Mouse (Mus musculus): ENCODE data around the gene Osbpl9. TPM values are rescaled to one million over a fixed set of nuclear protein-coding genes. Genes with fewer than 3 reads are reported as not detected.

Osbpl9 gene
- polyA plus RNA-seq, 1 experiment from 2014 or later: 65.8 TPM

DNA sequence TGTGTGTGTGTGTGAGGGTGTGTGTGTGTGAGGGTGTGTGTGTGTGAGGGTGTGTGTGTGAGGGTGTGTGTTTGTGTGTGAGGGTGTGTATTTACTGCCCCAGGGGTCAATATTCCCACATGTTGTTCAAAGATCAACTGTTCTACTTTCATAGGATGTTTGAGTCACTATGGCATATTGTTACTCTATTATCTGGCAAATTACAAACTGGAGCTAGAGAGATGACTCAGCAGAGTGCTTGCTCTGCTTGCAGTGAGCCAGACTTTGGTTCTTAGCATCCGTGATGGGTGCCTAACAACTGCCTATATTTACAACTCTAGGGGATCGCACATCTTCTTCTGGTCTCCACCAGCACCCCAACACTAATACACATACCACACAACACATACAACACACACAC, 172.2 kb downstream of the Osbpl9 start:
- Histone ChIP-seq H3K27ac (ENCODE audit: low read length) (no peak overlapping the region), H3K9me3 (replicated peaks; ENCODE audit: control insufficient read depth, low read length) (no peaks in the 10 kb centered on the region), H3K4me3 (replicated peaks; ENCODE audit: low read length) (no peak overlapping the region), H3K27me3 (ENCODE audit: control insufficient read depth, insufficient read depth, low read length) (no peaks in the 10 kb centered on the region), H3K9ac (ENCODE audit: low read length) (no peak overlapping the region), H3K4me1 (ENCODE audit: control insufficient read depth, insufficient read depth, low read length) (no peaks in the 10 kb centered on the region), H3K4me2 (ENCODE audit: low read depth, low read length) (no peak overlapping the region), H3K36me3 (ENCODE audit: control insufficient read depth, insufficient read depth, low read length) (peaks cover 13% of the 10 kb centered on the region)
- ATAC-seq (ENCODE audit: insufficient read depth, low FRiP score): no peak
- 86% methylated on average over 2 of the region's 2 CpGs for WGBS

DNA sequence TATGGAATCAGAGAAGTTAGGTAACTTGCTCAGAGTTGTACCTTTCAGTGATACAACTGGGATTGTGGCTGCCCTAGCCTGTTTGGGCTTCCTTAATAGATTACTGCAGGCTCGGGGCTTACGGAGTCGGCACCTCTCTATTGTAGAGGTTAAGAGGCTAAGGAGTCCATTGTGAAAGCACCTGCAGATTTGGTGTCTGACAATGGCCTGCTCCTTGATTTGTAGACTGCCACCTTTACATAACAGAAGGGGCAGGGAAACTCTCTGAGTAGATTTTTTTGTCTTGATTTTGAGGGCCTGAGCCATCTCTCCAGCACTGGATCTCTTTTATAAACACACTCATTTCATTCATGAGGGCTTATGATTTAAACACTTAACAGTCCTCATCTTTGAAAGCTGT, 175.5 kb downstream of the Osbpl9 start:
- Histone ChIP-seq H3K27ac (ENCODE audit: low read length) (no peak overlapping the region), H3K9me3 (replicated peaks; ENCODE audit: control insufficient read depth, low read length) (no peaks in the 10 kb centered on the region), H3K9ac (ENCODE audit: low read length) (no peak overlapping the region), H3K4me2 (ENCODE audit: low read depth, low read length) (no peak overlapping the region), H3K4me3 (replicated peaks; ENCODE audit: low read length) (no peak overlapping the region), H3K36me3 (ENCODE audit: control insufficient read depth, insufficient read depth, low read length) (peaks cover 9% of the 10 kb centered on the region), H3K27me3 (ENCODE audit: control insufficient read depth, insufficient read depth, low read length) (no peaks in the 10 kb centered on the region), H3K4me1 (ENCODE audit: control insufficient read depth, insufficient read depth, low read length) (no peaks in the 10 kb centered on the region)
- ATAC-seq (ENCODE audit: insufficient read depth, low FRiP score): no peak
- WGBS: 70% methylated on average over 3 of the region's 3 CpGs

DNA sequence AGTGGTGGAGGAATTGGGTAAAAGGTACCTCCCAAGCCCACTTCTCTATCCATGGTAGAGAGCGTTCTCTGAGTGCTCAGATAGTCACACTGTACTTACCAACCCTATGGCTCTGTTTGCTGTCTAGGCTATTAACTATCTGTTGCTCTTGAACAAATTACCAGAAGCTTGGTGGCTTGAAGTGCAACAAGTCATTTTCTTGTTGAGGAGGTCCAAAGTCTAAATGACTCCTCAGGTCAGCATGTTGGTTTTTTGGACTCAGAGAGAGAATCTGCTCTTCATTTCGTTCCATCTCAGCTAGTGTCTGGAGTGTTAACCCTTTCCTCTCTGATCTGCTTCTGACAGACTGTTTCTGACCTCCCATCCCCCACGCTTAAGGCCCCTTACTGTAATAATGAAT, 177.0 kb downstream of the Osbpl9 start:
- H3K27me3 ChIP-seq (ENCODE audit: control insufficient read depth, insufficient read depth, low read length): no peaks in the 10 kb centered on the region
- H3K4me3 ChIP-seq (replicated peaks; ENCODE audit: low read length): no peak overlapping the region
- no peak overlapping the region for H3K4me2 ChIP-seq (ENCODE audit: low read depth, low read length)
- no peak for ATAC-seq (ENCODE audit: insufficient read depth, low FRiP score)
- H3K4me1 ChIP-seq (ENCODE audit: control insufficient read depth, insufficient read depth, low read length): no peaks in the 10 kb centered on the region
- H3K36me3 ChIP-seq (ENCODE audit: control insufficient read depth, insufficient read depth, low read length): peaks cover 9% of the 10 kb centered on the region
- WGBS: 67% methylated on average over 3 of the region's 3 CpGs
- H3K27ac ChIP-seq (ENCODE audit: low read length): no peak overlapping the region
- no peaks in the 10 kb centered on the region for H3K9me3 ChIP-seq (replicated peaks; ENCODE audit: control insufficient read depth, low read length)
- no peak overlapping the region for H3K9ac ChIP-seq (ENCODE audit: low read length)

DNA sequence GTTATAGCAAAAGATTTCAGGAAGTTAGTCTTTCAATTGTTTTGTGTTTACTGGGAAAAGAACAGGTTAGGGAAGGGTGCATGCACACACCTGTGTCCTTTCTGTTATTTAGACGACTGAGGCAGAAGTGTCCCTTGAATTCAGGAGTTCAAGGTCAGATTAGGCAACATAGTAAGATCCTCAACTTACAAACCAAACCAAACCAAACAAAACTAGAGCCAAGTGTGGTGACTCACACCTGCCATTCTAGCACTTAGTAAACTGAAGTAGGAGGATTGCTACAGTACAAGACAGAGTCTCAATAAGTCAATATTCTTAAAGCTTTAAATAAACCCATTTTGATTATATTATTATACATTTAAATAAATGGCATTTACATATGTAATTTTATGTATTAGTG, 180.1 kb downstream of the Osbpl9 start:
- 49% methylated on average over 1 of the region's 1 CpGs for WGBS
- ATAC-seq (ENCODE audit: insufficient read depth, low FRiP score): no peak
- Histone ChIP-seq H3K9me3 (replicated peaks; ENCODE audit: control insufficient read depth, low read length) (no peaks in the 10 kb centered on the region), H3K4me2 (ENCODE audit: low read depth, low read length) (no peak overlapping the region), H3K9ac (ENCODE audit: low read length) (no peak overlapping the region), H3K4me3 (replicated peaks; ENCODE audit: low read length) (no peak overlapping the region), H3K27me3 (ENCODE audit: control insufficient read depth, insufficient read depth, low read length) (no peaks in the 10 kb centered on the region), H3K27ac (ENCODE audit: low read length) (no peak overlapping the region), H3K4me1 (ENCODE audit: control insufficient read depth, insufficient read depth, low read length) (no peaks in the 10 kb centered on the region), H3K36me3 (ENCODE audit: control insufficient read depth, insufficient read depth, low read length) (peaks cover 3% of the 10 kb centered on the region; the same call in 1 of the 2 replicates)

DNA sequence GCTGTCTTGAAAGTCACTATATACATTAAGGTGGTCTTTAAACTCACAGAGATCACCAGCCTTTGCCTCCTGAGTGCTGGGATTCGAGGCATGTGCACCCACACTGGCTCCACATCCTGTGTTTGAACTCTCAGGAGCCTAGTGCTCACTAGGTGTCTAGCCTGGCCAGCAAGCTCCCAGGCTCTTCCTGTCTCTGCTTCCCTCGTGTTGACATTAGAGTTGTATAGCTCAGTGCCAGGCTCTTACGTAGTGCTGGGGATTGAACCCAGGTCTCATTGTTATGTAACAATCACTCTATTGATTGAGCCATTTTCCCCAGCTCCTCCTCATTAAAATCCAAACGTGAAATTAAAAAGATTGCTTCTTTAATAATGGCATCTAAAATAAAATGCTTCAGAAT, 182.8 kb downstream of the Osbpl9 start:
- Histone ChIP-seq H3K4me3 (replicated peaks; ENCODE audit: low read length) (no peak overlapping the region), H3K4me1 (ENCODE audit: control insufficient read depth, insufficient read depth, low read length) (no peaks in the 10 kb centered on the region), H3K27me3 (ENCODE audit: control insufficient read depth, insufficient read depth, low read length) (no peaks in the 10 kb centered on the region), H3K4me2 (ENCODE audit: low read depth, low read length) (no peak overlapping the region), H3K36me3 (ENCODE audit: control insufficient read depth, insufficient read depth, low read length) (no peaks in the 10 kb centered on the region), H3K27ac (ENCODE audit: low read length) (no peak overlapping the region), H3K9ac (ENCODE audit: low read length) (no peak overlapping the region), H3K9me3 (replicated peaks; ENCODE audit: control insufficient read depth, low read length) (no peaks in the 10 kb centered on the region)
- ATAC-seq (ENCODE audit: insufficient read depth, low FRiP score): no peak
- WGBS: 80% methylated on average over 4 of the region's 4 CpGs

DNA sequence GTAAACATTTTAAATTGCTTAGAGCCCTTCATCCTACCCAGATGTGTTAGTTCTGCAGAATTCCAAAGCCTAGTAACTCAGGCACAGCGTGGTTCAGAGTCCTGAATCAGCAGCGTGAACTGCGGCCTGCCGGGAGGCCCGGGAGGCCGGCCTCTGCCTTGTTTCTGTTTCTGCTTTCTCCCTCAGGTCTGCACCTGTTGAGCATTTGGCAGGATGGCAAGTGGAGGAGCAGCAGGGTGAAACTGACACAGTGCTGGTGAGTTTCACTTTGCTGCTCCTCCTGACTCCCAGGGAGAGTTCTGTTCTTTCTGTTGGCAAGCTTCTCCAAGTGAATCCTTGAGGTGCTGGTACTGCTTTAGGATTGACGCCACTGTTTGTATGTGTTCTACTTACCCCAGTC, 184.6 kb downstream of the Osbpl9 start:
- no peak for ATAC-seq (ENCODE audit: insufficient read depth, low FRiP score)
- Histone ChIP-seq H3K4me2 (ENCODE audit: low read depth, low read length) (no peak overlapping the region), H3K4me3 (replicated peaks; ENCODE audit: low read length) (no peak overlapping the region), H3K27me3 (ENCODE audit: control insufficient read depth, insufficient read depth, low read length) (no peaks in the 10 kb centered on the region), H3K9ac (ENCODE audit: low read length) (no peak overlapping the region), H3K27ac (ENCODE audit: low read length) (peak overlapping the region; percentile 77), H3K9me3 (replicated peaks; ENCODE audit: control insufficient read depth, low read length) (no peaks in the 10 kb centered on the region), H3K36me3 (ENCODE audit: control insufficient read depth, insufficient read depth, low read length) (no peaks in the 10 kb centered on the region), H3K4me1 (ENCODE audit: control insufficient read depth, insufficient read depth, low read length) (no peaks in the 10 kb centered on the region)
- WGBS: 59% methylated on average over 7 of the region's 7 CpGs

DNA sequence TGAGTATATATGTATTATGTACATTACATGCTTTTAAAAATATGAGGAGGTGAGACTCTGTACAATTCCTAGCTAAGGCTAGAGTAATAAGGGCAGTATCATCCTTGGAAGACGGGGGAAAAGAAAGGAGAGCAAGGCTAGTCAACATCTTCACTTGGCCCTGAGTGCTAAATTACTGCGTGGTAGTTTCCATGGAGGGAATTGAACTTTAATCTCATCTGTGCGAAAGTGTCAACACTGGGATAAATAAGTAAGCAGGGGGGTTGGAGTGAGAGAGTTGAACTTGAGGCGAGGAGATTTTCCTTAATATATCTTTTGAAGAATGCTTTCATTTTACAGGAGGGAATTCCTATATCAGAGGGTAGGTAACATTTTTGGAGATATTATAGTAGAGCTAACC, 188.0 kb downstream of the Osbpl9 start:
- ATAC-seq (ENCODE audit: insufficient read depth, low FRiP score): no peak
- Histone ChIP-seq H3K27me3 (ENCODE audit: control insufficient read depth, insufficient read depth, low read length) (no peaks in the 10 kb centered on the region), H3K36me3 (ENCODE audit: control insufficient read depth, insufficient read depth, low read length) (no peaks in the 10 kb centered on the region), H3K27ac (ENCODE audit: low read length) (no peak overlapping the region), H3K4me2 (ENCODE audit: low read depth, low read length) (no peak overlapping the region), H3K4me3 (replicated peaks; ENCODE audit: low read length) (no peak overlapping the region), H3K9ac (ENCODE audit: low read length) (no peak overlapping the region), H3K9me3 (replicated peaks; ENCODE audit: control insufficient read depth, low read length) (no peaks in the 10 kb centered on the region), H3K4me1 (ENCODE audit: control insufficient read depth, insufficient read depth, low read length) (no peaks in the 10 kb centered on the region)
- 91% methylated on average over 4 of the region's 4 CpGs for WGBS

MicroRNA genes within 50 kb of the gene (microRNA counts, 519-probe panel; counts per million panel counts)
- 1,443 counts per million, percentile 14 among the panel's probes with 10 or more counts for microRNA mmu-miR-761

Small RNA genes lying within 50 kb of the gene (microRNA-seq; reads per million reads assigned to microRNA genes)
- gene Mir761: not detected

Other genes with a start within 250 kb of the Osbpl9 start
- gene Nrd1, start 201.6 kb downstream of the Osbpl9 start, polyA plus RNA-seq (2015; fragmentation: Nextera tagmentation; extraction: Ambion mirVana): 61.8 and 64.5 TPM in 2 replicates
- 0.37 TPM in 2 replicates for gene Calr4, start 32.2 kb upstream of the Osbpl9 start, polyA plus RNA-seq (2015; fragmentation: Nextera tagmentation; extraction: Ambion mirVana)
- gene Eps15, start 78.0 kb upstream of the Osbpl9 start, polyA plus RNA-seq (2015; fragmentation: Nextera tagmentation; extraction: Ambion mirVana): 40.3 and 41.8 TPM in 2 replicates
- gene Ttc39a, start 204.4 kb upstream of the Osbpl9 start, polyA plus RNA-seq (2015; fragmentation: Nextera tagmentation; extraction: Ambion mirVana): 21.2 and 25.6 TPM in 2 replicates